19 mouse cellular contexts compared by ENCODE assay signal in the genomic region with DNA sequence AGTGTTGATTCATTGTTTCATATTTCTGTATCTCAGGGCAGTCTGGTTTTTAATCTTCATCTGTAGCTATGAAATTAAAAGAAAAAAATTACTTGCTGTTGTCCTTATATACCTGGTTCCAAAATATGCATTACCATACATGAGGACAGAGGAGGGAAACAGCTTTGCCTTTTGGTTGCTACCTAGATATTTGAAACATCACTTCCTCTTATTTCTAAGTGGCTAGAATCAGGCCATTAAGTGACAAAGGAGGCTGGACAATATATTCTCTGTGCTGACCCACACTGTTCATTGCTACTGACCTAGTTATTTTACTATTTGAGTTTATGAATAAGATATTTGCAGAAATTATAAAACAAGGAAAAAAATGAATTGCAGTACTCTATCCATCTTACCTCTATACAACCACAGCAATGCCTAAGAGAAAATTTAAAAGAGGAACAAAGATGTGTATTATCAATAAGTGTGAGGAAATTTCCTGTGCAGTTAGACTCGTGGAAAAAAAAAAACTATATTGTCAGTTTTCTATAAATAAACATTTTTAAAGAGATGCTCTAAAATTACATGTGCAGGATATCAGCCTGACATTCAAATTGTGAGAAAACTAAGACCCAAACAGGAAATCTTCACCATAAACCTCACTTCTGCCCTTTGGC.
DNase-seq lines count a peak whose midpoint lies in the region; ATAC-seq and TF ChIP-seq lines count a peak whose summit lies in the region.
"Had no signal": no experiment of that assay in that cellular context is flagged by ENCODE, and none has a peak within 500 bp of the region (broad histone marks: within the 10 kb centered on the region; RNA-seq: fewer than 3 reads in every experiment).

No protein-coding gene starts in this region.

- intact Hi-C loops in left cerebral cortex, adult 2 months (cut with DNase I) = no loop called here

- no peak for DNase-seq in layer of hippocampus, adult 18-20 months (ENCODE audit: low spot score in 2 of 2)
- no peak for DNase-seq in left cerebral cortex, adult 2 months (ENCODE audit: extremely low spot score in 1 of 2, low spot score in 2 of 2)
- DNase-seq: adrenal gland, adult 2 months; adrenal gland, postnatal 10 days; adrenal gland, postnatal 25 days; cerebellum, adult 11 months; cerebellum, adult 18-20 months; cerebellum, adult 8-10 months; cerebellum, adult 9-11 months; cerebellum, postnatal 14 days; cerebellum, postnatal 36 days; forebrain, postnatal 0 days had no signal

- no peak overlapping the region for H3K4me3 ChIP-seq in left cerebral cortex, adult 2 months
- H3K4me3 ChIP-seq: embryonic facial prominence, embryonic 10.5 days; embryonic facial prominence, embryonic 12.5 days; forebrain, embryonic 13.5 days; forebrain, embryonic 15.5 days had no signal

- H3K27ac ChIP-seq in left cerebral cortex, adult 2 months = no peak overlapping the region
- H3K27ac ChIP-seq: embryonic facial prominence, embryonic 10.5 days; forebrain, embryonic 13.5 days; forebrain, embryonic 15.5 days had no signal

- peak; percentile 72 for ATAC-seq in common myeloid progenitor, adult 5-6 weeks (replicated peaks; ENCODE audit: low read depth, poor library complexity, severe bottlenecking)
- ATAC-seq in granulocyte monocyte progenitor cell, adult 5-6 weeks (replicated peaks; ENCODE audit: poor library complexity, severe bottlenecking) = peak; percentile 50
- peak; percentile 64 for ATAC-seq in megakaryocyte progenitor cell, adult 5-6 weeks (replicated peaks; ENCODE audit: poor library complexity)
- ATAC-seq: forebrain, embryonic 13.5 days; forebrain, embryonic 15.5 days; forebrain, postnatal 0 days had no signal

- TF ChIP-seq CTCF in left cerebral cortex, adult 2 months (IDR thresholded peaks at IDR 0.05) = no peak
